Mouse (Mus musculus) granulocyte monocyte progenitor cell, adult 5-6 weeks (primary cell): ENCODE results near the gene Uggt1. TPM values are rescaled to one million over a fixed set of nuclear protein-coding genes. Genes with fewer than 3 reads are reported as not detected.

ENCODE experiments used
- ATAC-seq: replicated peaks from 2 replicates; pipeline ENCODE4 v1.8.0; 2016; ENCODE audit warnings: mild to moderate bottlenecking, moderate TSS enrichment, inconsistent platforms; ENCODE audit not compliant: poor library complexity, severe bottlenecking
- total RNA-seq, 2 experiments: library from RNA; stranded (forward) in 1 of 2; stranded (reverse) in 1 of 2; fragments of 200-712, 200-1000 nt in 1 of 2; fragments of >200 nt in 1 of 2; fragmentation: Nextera tagmentation in 1 of 2; gene quantifications; 2 replicates each; pipeline ENCODE4 v1.2.3; 2014 to 2017

The Uggt1 gene
- total RNA-seq, 2 experiments from 2014 or later, result 63.8 to 155 TPM

- no peak for ATAC-seq
These were observed 119.4 kb downstream of the Uggt1 start for GRCm38 (mm10) chr1:36125076-36125475.

- ATAC-seq, result peak; percentile 60
These were observed 123.3 kb downstream of the Uggt1 start for GRCm38 (mm10) chr1:36121172-36121571.

GRCm38 (mm10) chr1:36119426-36119825 is 125.1 kb downstream of the Uggt1 start:
- no peak for ATAC-seq

GRCm38 (mm10) chr1:36118958-36119357 is 125.6 kb downstream of the Uggt1 start:
- ATAC-seq, result no peak

- no peak for ATAC-seq
These were observed 126.3 kb downstream of the Uggt1 start for GRCm38 (mm10) chr1:36118061-36118685.

- no peak for ATAC-seq
These were observed 128.0 kb downstream of the Uggt1 start for GRCm38 (mm10) chr1:36116488-36116887.

- no peak for ATAC-seq
These were observed 129.7 kb downstream of the Uggt1 start for GRCm38 (mm10) chr1:36114844-36115243.

GRCm38 (mm10) chr1:36113670-36114069 is 130.8 kb downstream of the Uggt1 start:
- ATAC-seq, result peak; percentile 66

- no peak for ATAC-seq
These were observed 131.9 kb downstream of the Uggt1 start for GRCm38 (mm10) chr1:36112665-36113064.

- no peak for ATAC-seq
These were observed 134.5 kb downstream of the Uggt1 start for GRCm38 (mm10) chr1:36109987-36110386.

- no peak for ATAC-seq
These were observed 138.4 kb downstream of the Uggt1 start for GRCm38 (mm10) chr1:36105917-36106706.

- ATAC-seq, result no peak
These were observed 144.1 kb downstream of the Uggt1 start for GRCm38 (mm10) chr1:36100371-36100770.

- no peak for ATAC-seq
These were observed 146.1 kb downstream of the Uggt1 start for GRCm38 (mm10) chr1:36098432-36098831.

GRCm38 (mm10) chr1:36095423-36096272 is 148.9 kb downstream of the Uggt1 start:
- no peak for ATAC-seq

- no peak for ATAC-seq
These were observed 150.8 kb downstream of the Uggt1 start for GRCm38 (mm10) chr1:36093741-36094140.

GRCm38 (mm10) chr1:36091246-36091645 is 153.3 kb downstream of the Uggt1 start:
- no peak for ATAC-seq

GRCm38 (mm10) chr1:36090722-36091110 is 153.8 kb downstream of the Uggt1 start:
- ATAC-seq, result no peak
